Mouse (Mus musculus) lung, postnatal 14 days (tissue): ENCODE measurements around the gene Ptprr.

Experiments used
- DNase-seq: peaks from one replicate; pipeline ENCODE4 v3.0.0; 2021

The Ptprr gene

DNA sequence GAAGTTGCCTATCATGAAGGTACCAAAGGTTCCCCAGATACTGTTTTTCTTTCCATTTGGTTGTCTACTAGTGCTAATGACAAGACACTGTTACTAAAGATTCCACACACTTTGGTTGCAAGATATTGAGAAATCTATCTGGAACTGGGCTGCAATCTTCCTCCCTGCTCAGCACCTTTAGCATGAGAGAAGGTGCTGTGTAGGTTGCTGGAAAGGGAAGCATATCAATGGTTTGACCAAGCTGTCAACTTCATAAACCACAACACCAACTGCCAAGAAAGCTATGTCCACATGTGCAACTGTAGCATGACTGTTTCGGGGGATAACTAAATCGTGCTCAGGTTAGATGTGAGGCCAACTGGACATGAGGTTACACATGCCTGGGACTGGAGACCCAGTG lies 103.5 kb downstream of the Ptprr start:
- DNase-seq, result no peak

DNA sequence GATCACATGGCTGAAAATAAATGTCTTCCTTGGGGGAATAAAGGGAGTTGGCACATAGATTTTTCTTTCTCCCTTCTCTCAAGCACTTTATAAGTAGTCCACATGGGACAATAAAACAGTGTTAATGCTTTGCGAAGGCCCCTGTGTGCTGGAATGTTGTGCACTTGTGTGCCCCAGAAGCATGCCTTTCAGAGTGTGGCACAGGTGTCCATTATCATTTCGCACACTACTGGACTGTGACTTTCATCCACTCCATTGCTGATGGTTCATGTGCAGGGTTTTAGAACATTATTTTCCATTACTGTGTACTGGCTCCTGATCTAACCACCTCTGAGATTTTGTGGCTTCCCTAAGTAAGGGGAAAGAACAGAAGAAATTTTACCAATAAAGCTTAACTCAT lies 105.8 kb downstream of the Ptprr start:
- DNase-seq, result no peak

DNA sequence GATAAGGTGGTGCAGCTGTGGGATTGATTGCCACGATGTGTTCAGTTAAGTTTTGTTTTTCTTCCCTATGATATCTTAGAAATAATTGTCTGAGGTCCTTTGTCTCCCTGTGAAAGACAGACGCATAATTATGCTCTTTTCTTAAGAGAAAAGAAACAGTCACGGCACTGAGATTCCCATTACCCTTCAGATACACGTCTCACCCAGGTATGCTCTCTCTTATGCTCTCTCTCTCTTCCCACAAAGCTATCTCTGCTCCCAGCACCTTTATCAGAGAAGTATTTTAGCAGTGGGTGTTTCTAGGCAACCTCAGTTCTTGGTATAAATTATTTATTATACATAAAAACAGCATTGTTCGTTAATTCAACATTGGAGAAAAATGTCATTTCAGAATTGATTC lies 107.4 kb downstream of the Ptprr start:
- no peak for DNase-seq

DNA sequence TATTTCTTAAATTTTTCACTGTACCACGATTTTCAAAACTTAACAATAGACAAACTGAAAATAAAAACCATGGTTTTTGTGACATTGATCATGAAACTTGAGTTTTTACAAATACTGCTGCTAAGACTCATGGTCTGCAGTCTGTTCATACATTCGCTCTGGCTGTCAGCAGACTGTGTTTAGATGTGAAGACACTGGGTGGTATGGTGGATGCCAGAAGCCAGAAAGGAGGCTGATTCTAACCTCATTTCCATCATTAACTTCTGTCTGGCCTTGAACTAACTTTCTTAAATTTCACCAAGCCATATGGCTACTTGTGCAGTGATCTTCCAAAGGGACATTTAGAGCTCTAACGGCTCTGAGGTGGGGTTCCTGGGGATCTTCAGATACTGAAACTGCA lies 112.4 kb downstream of the Ptprr start:
- DNase-seq, result no peak

DNA sequence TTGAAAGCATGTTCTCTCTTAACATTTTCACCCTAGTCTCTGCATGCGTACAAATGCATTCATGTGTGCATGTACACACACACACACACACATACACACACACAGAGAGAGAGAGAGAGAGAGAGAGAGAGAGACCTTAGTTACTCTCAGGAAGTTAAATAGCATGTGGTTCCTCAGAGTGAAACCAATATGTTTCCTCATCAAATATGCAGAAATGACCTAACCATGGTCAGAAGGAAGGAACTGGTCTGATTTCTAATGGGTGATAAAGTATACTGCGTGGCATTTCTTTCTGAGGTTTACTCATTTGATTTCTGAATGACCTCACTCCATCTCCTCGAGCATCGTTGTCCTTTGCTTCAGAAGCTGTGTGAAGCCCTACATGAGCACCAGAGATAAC lies 113.2 kb downstream of the Ptprr start:
- no peak for DNase-seq

DNA sequence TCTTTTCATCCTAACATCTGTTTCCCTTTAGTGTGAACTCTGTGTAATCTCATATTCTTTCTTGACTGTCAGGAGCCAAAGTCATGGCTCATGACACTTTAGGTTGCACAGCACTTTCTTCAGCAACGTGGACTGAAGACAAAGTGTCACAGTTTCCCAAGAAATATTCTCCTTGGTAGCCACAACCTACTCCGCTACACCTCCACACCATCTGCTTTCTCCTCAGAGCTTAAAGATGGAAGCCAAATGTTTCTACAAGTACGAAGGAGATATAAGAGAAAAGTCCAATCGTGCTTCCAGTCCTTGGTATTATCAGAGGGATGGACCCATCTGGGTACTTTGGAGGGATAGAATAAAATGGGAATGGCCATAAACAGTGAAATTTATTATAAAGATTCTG lies 114.2 kb downstream of the Ptprr start:
- no peak for DNase-seq

DNA sequence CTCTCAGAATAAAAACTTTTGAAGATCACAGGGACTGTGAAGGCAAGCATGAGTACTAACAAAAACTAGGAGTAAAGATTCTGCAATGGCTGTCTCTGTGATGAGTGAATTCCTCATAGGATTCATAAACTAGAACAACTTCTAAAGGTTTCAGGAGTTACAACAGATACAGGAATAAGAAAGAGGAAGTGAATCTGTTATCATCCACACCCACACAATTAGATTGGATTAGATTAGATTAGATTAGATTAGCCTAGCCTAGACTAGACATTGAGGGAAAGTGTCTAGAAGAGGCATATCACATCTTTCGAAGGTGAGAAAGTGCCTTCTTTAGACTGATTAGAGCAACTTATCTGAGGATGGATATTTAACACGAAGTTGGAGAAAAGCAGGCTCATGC lies 117.2 kb downstream of the Ptprr start:
- DNase-seq, result no peak

DNA sequence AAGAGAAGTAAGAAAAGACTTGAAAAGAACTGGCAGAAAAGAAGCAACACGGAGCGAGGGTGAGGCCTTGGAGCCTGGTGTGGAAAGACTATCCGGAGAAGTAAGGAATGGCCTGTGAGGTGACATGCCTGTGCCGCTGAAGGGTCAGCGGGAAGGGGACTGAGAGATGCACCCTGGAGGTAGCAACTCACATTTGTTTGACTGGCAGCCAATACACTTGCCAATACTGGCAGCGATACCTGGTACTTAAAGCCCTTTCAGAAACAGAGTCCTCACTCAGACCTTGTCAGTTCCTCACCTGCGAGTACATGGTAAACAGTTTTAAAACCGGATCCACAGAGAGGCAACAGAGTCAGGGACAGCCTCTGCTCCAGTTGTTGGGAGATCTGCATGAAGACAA lies 122.2 kb downstream of the Ptprr start:
- no peak for DNase-seq

DNA sequence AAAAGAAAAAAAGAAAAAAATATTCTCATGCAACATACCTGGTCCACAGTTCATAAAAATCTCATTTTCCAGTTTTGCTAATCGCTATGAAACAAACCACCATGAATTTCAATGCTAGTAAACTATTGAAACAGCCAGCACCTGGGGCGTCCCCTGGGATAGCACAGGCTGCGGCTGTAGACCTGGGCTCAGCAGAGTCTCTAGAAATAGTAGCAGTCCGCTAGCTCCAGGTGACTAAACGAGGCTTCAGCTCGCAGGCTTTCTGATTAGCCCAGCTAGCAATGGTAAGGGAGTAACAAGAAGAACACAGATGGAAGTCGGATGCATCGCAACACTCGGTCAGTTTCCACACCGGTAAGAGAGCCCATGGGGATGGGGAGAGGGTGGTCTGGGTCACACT lies 125.7 kb downstream of the Ptprr start:
- DNase-seq, result no peak

DNA sequence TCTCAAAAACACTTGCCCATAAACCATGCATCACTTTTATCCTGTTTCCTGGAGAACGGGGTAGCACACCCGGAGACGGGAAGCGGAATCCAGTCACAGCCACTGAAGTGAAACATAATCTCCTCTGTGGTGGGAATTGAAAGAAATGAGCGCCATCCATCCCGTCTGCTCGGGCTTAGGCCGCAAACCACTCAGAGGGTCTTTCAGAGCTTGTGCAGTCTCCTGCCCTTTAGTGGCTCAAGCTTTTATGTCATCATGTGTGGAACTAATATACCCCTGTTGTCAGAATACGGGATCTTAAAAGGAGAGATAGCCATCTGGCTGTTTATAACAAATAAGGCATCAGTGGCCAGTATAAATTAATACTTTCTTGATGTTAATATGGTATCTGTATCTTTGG lies 128.1 kb downstream of the Ptprr start:
- no peak for DNase-seq

DNA sequence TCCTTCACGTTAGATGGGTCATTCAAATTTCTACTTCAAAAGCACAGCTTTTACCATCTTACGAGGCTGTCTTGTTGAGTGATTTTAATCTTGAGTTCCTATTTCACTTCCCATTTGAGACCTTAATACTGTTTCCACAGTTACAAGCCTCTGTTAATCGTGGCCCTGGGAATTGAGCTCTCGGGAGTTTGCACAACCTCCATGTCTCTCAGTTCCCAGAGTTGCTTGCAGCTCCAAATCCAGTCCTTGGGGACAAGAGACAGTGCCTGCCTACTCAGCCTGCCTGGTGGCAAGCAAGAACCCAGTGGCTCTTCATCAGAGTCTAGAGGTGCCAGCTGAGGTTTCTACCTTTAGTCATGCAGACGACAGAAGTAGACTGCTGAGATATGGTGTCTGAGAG lies 136.7 kb downstream of the Ptprr start:
- DNase-seq, result no peak

DNA sequence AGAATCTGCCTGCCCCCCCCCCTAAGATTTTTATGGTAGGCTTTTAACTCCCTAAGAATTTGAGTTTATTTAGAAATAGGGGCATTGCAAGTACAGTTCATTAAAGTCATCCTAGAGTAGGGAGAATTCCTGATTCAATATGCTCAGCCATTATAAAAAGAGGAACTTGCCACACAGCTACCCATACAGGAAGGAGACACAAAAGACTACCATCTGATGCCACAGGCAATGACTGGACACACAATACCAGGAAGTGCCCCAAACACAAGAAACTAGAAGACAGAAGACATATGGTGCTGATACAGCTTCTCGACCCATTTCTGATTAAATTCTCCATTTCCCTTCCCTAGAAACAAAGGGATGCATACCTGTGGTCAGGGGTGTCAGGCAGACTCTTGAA lies 138.7 kb downstream of the Ptprr start:
- no peak for DNase-seq

DNA sequence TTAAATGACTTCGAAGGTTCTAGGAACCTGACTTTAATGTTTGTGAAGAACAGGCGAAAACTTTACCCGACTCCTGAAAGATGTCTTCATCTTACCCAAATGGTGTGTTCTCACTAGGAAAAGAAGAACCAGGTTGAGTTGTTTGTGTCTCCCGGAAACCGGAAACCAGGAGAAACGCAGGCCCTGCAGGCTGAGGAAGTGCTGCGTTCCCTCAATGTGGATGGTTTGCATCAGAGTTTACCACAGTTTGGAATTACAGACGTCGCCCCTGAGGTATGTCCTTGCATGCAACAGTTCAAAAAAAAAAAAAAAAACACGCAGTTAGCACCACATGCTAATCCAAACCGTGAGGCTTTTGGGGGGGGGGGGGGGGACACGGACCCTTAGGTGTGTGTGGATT lies 144.3 kb downstream of the Ptprr start:
- no peak for DNase-seq

DNA sequence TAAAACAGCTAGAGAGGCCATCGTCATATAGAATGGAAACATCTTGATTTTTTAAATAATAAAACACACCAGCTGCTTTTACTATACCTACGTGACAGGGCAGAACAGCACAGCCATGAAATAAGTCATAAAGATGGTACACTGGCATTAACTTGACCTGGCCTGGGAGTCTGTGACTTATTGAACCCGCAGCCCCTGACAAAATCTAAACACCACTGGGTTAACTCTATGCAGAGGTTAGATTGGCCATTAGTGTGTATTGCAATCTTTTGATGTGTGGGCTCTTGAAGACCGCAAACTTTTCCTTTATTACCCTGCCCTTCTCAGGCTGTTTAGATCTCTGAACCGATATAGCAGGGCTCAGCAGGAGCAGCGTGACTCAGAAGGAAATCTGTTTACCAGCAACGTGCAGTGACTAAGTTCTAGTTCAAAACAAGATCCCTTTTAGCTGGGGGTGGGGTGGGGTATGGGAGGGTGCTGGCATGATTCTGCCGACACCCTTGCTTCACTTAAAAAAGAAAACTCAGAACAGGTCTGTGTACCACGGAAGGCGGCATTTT lies 157.4 kb downstream of the Ptprr start:
- no peak for DNase-seq

DNA sequence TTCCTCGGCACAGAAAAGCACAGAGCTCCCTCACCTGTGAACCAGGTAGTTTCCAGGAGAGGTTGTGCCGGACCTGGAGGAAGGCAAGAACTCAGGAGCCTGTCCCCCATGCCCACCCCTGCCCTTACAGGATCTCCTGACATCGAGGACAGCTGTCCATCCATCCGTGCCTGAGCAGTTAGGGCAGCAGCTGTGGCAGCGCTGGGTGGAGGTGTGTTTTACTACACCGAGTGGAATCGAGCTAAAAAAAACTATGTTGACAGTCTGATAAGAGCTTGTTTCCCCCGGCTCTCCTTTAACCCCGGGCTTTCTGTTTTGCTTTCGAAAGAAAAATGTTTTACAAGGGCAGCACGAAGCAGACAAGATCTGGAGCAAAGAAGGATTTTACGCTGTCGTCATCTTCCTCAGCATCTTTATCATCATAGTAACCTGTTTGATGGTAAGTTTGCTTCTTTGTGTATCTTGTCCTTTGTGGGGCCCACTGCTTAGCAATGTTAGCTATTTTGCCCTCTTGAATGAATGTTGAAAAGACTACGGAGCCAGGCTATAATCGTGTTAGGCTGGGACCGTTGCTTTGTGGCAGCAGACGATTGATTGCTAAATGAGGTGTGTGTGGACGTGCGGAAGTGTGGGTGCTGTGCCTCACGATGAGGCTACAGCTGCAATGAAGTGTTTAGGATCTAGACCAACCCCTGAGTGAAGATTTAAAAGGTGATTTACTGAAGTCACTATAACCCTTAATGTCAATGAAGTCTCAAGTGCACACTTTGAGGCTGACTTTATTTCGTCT lies 159.6 kb downstream of the Ptprr start:
- DNase-seq, result no peak

DNA sequence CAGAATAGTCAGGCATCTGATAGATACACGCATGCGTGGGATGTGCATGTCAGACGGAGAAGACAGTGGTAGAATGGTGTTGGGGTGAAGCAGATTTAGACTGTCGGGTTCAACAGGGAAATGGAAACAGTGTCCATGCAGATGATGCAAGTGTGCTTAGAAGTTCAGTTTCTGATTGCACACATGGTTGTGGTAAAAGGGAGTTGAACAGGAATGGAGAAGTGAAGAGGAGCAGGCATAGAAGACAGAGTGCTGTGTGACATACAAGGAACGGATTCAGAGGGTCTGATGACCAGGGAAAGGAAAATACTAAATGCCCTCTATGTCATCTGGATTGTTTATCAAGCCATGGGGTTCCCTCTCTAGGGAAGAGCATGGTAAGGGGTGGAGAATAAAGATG lies 163.2 kb downstream of the Ptprr start:
- no peak for DNase-seq

DNA sequence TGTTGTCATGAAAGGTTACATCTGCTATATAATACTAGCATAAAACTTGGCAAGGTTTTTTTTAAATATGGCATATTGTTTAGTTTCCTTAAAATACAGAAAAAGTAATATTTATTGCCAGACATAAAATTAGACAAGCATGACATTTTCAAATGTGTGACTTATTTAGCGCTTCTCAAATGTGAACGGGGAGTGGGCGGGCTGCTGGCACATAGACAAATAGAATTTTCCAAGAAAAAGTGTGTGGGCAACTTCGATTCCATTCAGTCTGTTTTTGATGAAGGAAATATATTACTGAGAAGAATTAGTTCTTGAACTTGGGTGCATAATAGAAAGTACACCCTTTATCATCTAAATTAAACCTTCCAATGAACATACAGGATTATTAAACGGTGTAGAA lies 164.2 kb downstream of the Ptprr start:
- DNase-seq, result no peak

DNA sequence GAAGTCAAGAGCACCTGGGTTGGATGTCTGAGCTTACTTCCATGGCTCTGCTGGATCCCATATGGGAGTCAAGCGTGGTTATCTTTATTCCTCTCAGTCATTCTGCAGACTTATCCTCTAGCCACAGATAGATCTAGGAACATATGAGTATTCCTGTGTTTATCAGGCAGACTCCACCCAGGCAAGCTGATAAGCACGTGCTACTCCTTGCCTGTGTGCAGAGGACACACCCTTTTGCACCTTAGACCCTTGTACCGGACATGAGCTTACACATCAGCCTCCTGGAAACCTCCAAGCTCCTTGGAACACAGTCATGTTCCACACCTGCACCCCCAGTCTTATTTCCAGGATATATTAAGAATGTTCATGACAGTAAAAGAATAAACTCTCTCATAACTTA lies 165.2 kb downstream of the Ptprr start:
- DNase-seq, result no peak

DNA sequence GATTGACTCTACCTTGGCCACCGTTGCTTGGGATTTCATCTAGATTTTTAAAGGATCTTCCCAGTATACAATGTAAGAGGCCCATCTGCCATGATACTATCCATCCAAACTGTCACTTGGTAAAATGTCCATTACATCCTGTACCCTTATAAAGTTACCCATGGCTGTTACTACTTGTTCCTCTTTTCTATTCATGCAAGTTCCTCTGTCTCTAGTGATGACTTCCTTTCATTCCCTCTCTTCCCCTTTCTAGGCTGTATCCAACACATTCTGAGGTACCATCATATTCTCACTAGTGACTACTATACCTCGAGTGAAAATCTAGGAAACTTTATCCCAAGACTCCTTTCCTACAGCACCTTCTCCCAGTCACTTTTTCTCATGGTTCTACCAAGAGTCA lies 173.7 kb downstream of the Ptprr start:
- DNase-seq, result no peak

DNA sequence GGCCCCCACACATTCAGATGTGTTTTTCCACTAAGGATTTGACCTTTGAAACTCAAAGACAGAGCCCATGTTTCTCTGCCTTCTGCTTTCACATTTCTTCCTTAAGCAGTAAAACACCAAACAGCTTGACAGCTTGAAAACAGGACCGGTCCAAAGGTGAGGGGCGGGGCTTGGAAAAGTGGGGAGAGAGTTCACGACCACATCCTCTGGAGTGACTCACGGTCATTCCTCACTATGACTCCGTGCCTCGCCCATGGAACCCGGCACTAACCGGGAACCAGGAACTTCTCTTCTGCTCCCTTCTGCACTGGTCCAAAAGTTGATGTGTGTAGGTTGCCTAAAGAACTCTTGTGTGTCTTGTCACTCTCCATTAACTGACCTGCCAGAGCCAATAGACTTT lies 174.3 kb downstream of the Ptprr start:
- no peak for DNase-seq

DNA sequence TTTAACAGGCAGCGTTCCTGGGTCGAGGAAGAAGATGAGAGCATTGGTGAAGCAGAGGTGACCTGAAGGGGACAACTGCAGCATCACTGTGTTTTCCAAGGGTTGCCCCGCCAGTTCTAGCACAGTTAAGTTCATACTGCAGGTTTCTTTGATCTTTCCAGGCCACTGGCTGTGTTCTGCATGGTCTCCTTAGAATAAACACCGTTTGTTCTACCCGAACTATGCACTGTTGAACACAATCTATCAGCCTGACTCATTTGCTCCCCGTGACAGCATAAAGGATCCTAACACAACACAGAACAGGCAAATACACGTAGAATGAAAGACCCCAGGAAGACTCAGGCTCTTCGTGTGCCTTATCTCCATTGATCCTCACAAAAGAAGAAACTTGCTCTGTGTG lies 176.4 kb downstream of the Ptprr start:
- no peak for DNase-seq

DNA sequence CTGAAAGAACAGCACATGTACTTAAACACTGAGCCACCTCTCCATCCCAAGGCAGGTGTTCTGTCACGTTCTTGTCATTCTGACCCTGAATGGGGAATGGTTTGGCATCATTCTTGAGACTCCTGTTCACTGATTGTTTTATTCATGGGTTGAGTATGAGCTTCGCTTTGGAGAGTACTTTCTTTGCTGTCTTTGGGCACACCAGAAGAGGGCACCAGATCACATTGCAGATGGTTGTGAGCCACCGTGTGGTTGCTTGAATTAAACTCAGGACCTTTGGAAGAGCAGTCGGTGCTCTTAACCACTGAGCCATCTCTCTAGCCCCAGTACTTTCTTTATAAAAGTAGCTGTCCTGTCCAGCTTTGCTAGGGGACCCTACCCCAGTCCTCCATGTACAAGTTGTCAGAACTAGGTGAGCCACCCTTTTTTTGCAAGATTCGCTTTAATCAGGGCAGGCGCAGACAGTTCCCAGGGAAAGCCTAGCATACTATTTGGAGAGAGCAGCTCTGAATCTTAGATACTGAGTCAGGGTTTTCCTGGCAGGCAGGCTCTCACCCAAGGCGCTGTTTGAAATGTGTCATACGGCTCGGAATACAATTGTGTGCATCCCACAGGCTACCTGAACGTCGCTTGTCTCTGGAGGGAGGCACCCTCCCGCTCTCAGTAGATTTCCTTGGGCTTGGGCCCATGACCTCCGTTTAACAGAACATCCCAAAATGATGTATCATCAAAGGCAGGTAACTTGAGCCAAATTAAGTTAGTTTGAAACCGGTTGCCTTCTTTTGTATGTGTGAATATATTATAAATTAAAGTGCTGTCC lies 178.8 kb downstream of the Ptprr start:
- no peak for DNase-seq

DNA sequence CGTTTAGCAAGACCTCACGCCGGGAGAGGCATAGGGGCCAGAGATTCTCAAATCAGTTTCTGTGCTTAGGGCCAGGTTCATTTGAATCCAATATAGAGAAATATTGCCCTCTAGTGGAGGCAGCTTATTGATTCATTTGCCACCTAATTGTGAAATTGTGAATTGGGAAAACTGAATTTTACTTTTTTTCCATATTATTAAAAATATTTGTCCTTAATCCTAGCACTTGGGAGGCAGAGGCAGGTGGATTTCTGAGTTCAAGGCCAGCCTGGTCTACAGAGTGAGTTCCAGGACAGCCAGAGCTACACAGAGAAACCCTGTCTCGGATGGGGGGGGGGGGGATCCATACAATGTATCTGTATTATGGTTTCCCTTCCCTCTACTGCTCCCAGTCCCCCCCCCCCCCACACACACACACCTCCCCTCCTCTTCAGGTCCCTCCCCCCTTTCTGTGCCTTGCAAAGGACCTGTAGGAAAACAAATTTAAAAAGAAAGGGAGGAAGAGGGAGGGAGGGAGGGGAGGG lies 179.5 kb downstream of the Ptprr start:
- no peak for DNase-seq

DNA sequence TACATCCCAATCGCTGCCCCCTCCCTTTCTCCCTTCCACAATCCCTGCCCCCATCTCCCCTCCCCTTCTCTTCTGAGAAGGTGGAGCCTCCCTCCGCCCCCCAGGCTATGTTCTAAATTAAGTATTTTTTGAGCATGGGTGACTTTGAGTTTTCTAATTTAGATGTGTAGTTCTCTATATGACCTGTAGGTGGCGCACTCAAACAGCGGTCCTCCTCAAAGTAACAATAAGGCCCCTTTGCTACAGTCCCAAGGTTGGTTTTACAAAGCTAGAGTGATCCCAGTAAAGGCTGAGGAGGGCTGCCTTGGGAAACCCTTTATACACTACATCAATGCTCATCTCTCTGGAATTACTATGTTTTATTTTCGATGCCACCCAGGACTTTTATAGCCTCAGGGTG lies 181.0 kb downstream of the Ptprr start:
- no peak for DNase-seq
